Mouse (Mus musculus): ENCODE measurements around the gene Rab6a. TPM values are rescaled to one million over a fixed set of nuclear protein-coding genes. Genes with fewer than 3 reads are reported as not detected.
A peak's percentile ranks its signal among the peaks of the same experiment; 100 is the strongest.

Gene Rab6a
- total and polyA plus RNA-seq, 3 experiments = 18.8 to 97.7 (median 89.2) TPM

GRCm38 (mm10) chr7:100673452-100673851 is 66.2 kb downstream of the Rab6a start:
- Histone ChIP-seq H3K27me3 (ENCODE audit: insufficient read depth, low read length) (peaks cover 3% of the 10 kb centered on the region; the same call in 1 of the 2 replicates), H3K4me1 (ENCODE audit: insufficient read depth, low read depth, low read length) (peaks cover 45% of the 10 kb centered on the region), H3K4me3 (ENCODE audit: low read depth, low read length) (no peak overlapping the region; the same call in 1 of the 2 replicates), H3K9me3 (replicated peaks) (no peaks in the 10 kb centered on the region), H3K36me3 (replicated peaks) (peaks cover 31% of the 10 kb centered on the region)
- ATAC-seq (ENCODE audit: extremely low read depth, insufficient number of reproducible peaks, low FRiP score, poor library complexity, severe bottlenecking) (no peak), DNase-seq (ENCODE audit: low spot score) (no peak)
- TF ChIP-seq GATA2 (IDR thresholded peaks at IDR 0.05; ENCODE audit: borderline replicate concordance, low read depth, low read length) (no peak), TAL1 (conservative IDR thresholded peaks at IDR 0.05; ENCODE audit: low read depth, low read length) (no peak), GATA1 (IDR thresholded peaks at IDR 0.05; ENCODE audit: borderline replicate concordance, low read length) (no peak), CTCF (IDR thresholded peaks at IDR 0.05; ENCODE audit: low read depth, low read length) (no peak), POLR2AphosphoS5 (IDR thresholded peaks at IDR 0.05; ENCODE audit: insufficient replicate concordance, low read depth, low read length) (no peak)

GRCm38 (mm10) chr7:100674941-100675340 is 67.7 kb downstream of the Rab6a start:
- Histone ChIP-seq H3K36me3 (replicated peaks) (peaks cover 44% of the 10 kb centered on the region), H3K9me3 (replicated peaks) (no peaks in the 10 kb centered on the region), H3K4me1 (ENCODE audit: insufficient read depth, low read depth, low read length) (peaks cover 52% of the 10 kb centered on the region), H3K27me3 (ENCODE audit: insufficient read depth, low read length) (no peaks in the 10 kb centered on the region), H3K4me3 (ENCODE audit: low read depth, low read length) (peak overlapping the region; percentile 74)
- TF ChIP-seq GATA1 (IDR thresholded peaks at IDR 0.05; ENCODE audit: borderline replicate concordance, low read length) = no peak
- TF ChIP-seq TAL1 (conservative IDR thresholded peaks at IDR 0.05; ENCODE audit: low read depth, low read length) = no peak
- no peak for TF ChIP-seq POLR2AphosphoS5 (IDR thresholded peaks at IDR 0.05; ENCODE audit: insufficient replicate concordance, low read depth, low read length)
- TF ChIP-seq GATA2 (IDR thresholded peaks at IDR 0.05; ENCODE audit: borderline replicate concordance, low read depth, low read length) = no peak
- no peak for TF ChIP-seq CTCF (IDR thresholded peaks at IDR 0.05; ENCODE audit: low read depth, low read length)
- ATAC-seq (ENCODE audit: extremely low read depth, insufficient number of reproducible peaks, low FRiP score, poor library complexity, severe bottlenecking) (peak; percentile 54; the same call in 1 of the 2 replicates), DNase-seq (ENCODE audit: low spot score) (peak; percentile 43)

DNA sequence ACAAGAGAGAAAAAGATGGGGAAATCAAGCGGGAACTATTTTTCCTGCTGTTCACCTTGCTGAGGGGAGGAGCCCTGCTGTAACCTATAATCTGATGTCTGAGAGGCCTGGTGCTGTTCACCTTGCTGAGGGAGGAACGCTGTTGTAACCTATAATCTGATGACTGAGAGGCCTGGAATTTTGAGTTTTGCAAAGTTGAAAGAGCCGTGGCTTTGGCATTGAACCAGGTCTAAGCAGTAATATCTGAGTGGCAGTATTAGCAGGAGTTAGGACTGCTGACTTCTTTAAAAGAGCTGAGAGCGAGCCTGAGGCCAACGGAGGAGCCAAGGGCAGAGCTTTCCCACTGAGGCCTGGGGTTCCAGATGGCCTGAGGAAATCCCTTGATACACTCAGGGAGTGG is 70.8 kb downstream of the Rab6a start:
- TF ChIP-seq GATA2 (IDR thresholded peaks at IDR 0.05; ENCODE audit: borderline replicate concordance, low read depth, low read length) (no peak), GATA1 (IDR thresholded peaks at IDR 0.05; ENCODE audit: borderline replicate concordance, low read length) (no peak), CTCF (IDR thresholded peaks at IDR 0.05; ENCODE audit: low read depth, low read length) (no peak), TAL1 (conservative IDR thresholded peaks at IDR 0.05; ENCODE audit: low read depth, low read length) (no peak)
- no peak for DNase-seq (ENCODE audit: low spot score)
- H3K27me3 ChIP-seq (ENCODE audit: insufficient read depth, low read length) = no peaks in the 10 kb centered on the region

GRCm38 (mm10) chr7:100678948-100679880 is 72.0 kb downstream of the Rab6a start:
- Histone ChIP-seq H3K4me1 (ENCODE audit: insufficient read depth, low read depth, low read length) (peaks cover 53% of the 10 kb centered on the region), H3K4me3 (ENCODE audit: low read depth, low read length) (no peak overlapping the region), H3K27me3 (ENCODE audit: insufficient read depth, low read length) (no peaks in the 10 kb centered on the region), H3K36me3 (replicated peaks) (peaks cover 52% of the 10 kb centered on the region), H3K9me3 (replicated peaks) (no peaks in the 10 kb centered on the region)
- ATAC-seq (ENCODE audit: extremely low read depth, insufficient number of reproducible peaks, low FRiP score, poor library complexity, severe bottlenecking) (no peak), DNase-seq (ENCODE audit: low spot score) (no peak)
- TF ChIP-seq TAL1 (conservative IDR thresholded peaks at IDR 0.05; ENCODE audit: low read depth, low read length) = no peak
- no peak for TF ChIP-seq CTCF (IDR thresholded peaks at IDR 0.05; ENCODE audit: low read depth, low read length)
- TF ChIP-seq POLR2AphosphoS5 (IDR thresholded peaks at IDR 0.05; ENCODE audit: insufficient replicate concordance, low read depth, low read length) = no peak
- TF ChIP-seq GATA1 (IDR thresholded peaks at IDR 0.05; ENCODE audit: borderline replicate concordance, low read length) = no peak
- TF ChIP-seq GATA2 (IDR thresholded peaks at IDR 0.05; ENCODE audit: borderline replicate concordance, low read depth, low read length) = no peak

More for the DNA sequence above, 70.8 kb downstream of the Rab6a start:
- no peaks in the 10 kb centered on the region for H3K9me3 ChIP-seq (replicated peaks)
- no peak for ATAC-seq (ENCODE audit: extremely low read depth, insufficient number of reproducible peaks, low FRiP score, poor library complexity, severe bottlenecking)
- peaks cover 58% of the 10 kb centered on the region for H3K36me3 ChIP-seq (replicated peaks)
- peaks cover 59% of the 10 kb centered on the region for H3K4me1 ChIP-seq (ENCODE audit: insufficient read depth, low read depth, low read length)
- H3K4me3 ChIP-seq (ENCODE audit: low read depth, low read length) = no peak overlapping the region

- no peaks in the 10 kb centered on the region for H3K27me3 ChIP-seq (ENCODE audit: insufficient read depth, low read length)
- H3K9me3 ChIP-seq (replicated peaks) = no peaks in the 10 kb centered on the region
- DNase-seq (ENCODE audit: low spot score) (no peak), ATAC-seq (ENCODE audit: extremely low read depth, insufficient number of reproducible peaks, low FRiP score, poor library complexity, severe bottlenecking) (no peak)
- peaks cover 56% of the 10 kb centered on the region for H3K4me1 ChIP-seq (ENCODE audit: insufficient read depth, low read depth, low read length)
- H3K4me3 ChIP-seq (ENCODE audit: low read depth, low read length) = no peak overlapping the region
- H3K36me3 ChIP-seq (replicated peaks) = peaks cover 50% of the 10 kb centered on the region
- TF ChIP-seq POLR2AphosphoS5 (IDR thresholded peaks at IDR 0.05; ENCODE audit: insufficient replicate concordance, low read depth, low read length) (no peak), GATA2 (IDR thresholded peaks at IDR 0.05; ENCODE audit: borderline replicate concordance, low read depth, low read length) (no peak), CTCF (IDR thresholded peaks at IDR 0.05; ENCODE audit: low read depth, low read length) (no peak), TAL1 (conservative IDR thresholded peaks at IDR 0.05; ENCODE audit: low read depth, low read length) (no peak), GATA1 (IDR thresholded peaks at IDR 0.05; ENCODE audit: borderline replicate concordance, low read length) (no peak)
Observed at GRCm38 (mm10) chr7:100681132-100681531, 73.9 kb downstream of the Rab6a start.

- Histone ChIP-seq H3K4me3 (ENCODE audit: low read depth, low read length) (no peak overlapping the region), H3K4me1 (ENCODE audit: insufficient read depth, low read depth, low read length) (peaks cover 49% of the 10 kb centered on the region), H3K27me3 (ENCODE audit: insufficient read depth, low read length) (no peaks in the 10 kb centered on the region), H3K36me3 (replicated peaks) (peaks cover 32% of the 10 kb centered on the region), H3K9me3 (replicated peaks) (no peaks in the 10 kb centered on the region)
- DNase-seq (ENCODE audit: low spot score) (no peak), ATAC-seq (ENCODE audit: extremely low read depth, insufficient number of reproducible peaks, low FRiP score, poor library complexity, severe bottlenecking) (no peak)
- TF ChIP-seq GATA2 (IDR thresholded peaks at IDR 0.05; ENCODE audit: borderline replicate concordance, low read depth, low read length) = no peak
- no peak for TF ChIP-seq CTCF (IDR thresholded peaks at IDR 0.05; ENCODE audit: low read depth, low read length)
- TF ChIP-seq GATA1 (IDR thresholded peaks at IDR 0.05; ENCODE audit: borderline replicate concordance, low read length) = no peak
- no peak for TF ChIP-seq POLR2AphosphoS5 (IDR thresholded peaks at IDR 0.05; ENCODE audit: insufficient replicate concordance, low read depth, low read length)
- TF ChIP-seq TAL1 (conservative IDR thresholded peaks at IDR 0.05; ENCODE audit: low read depth, low read length) = no peak
Observed at GRCm38 (mm10) chr7:100683241-100683640, 76.0 kb downstream of the Rab6a start.

All from G1E (cell line).